Mouse (Mus musculus) CD4-positive naive resting alpha-beta T cell, adult 57 days (primary cell): ENCODE measurements around the gene Tmcc3. TPM values are rescaled to one million over a fixed set of nuclear protein-coding genes. Genes with fewer than 3 reads are reported as not detected.

ENCODE experiments used
- total RNA-seq: library from RNA; stranded (reverse); gene quantifications from one replicate; pipeline ENCODE4 v1.2.4, GENCODE M21; 2023

Tmcc3 gene
- 8.9 TPM for total RNA-seq

GRCm38 (mm10) chr10:94311511-94312006, at the start of gene Tmcc3:
Tmcc3 (plus strand) TSS chr10:94311949.

DNA sequence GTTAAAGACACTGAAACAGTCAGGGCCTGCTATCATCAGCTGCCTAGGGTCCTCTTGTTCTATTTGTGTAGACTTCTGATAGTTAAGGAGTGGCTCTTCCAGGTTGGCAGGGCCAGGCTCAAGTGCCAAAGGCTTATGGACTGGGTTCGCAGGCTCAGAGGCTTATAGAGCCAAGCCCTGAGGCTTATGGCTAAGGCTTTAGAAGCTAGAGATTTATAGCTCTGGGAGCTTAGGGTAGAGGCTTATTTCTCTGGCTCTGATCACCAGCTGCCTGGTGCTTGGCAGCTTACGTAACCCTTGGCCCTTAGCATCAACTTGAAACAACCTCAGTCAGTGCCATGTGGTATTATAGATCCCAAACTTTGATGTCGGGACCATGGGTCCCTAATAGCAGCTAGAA, 13.3 kb upstream of the Tmcc3 start, which contains the start of gene Gm4792:
Gene Gm4792, minus strand, starts transcription at position 233 of the 400 bp plus-strand sequence.

Other genes starting within 250 kb of the Tmcc3 start
- 9.0 TPM for gene Nr2c1, start 163.9 kb upstream of the Tmcc3 start, total RNA-seq
- 44.5 TPM for gene Ndufa12, start 113.2 kb upstream of the Tmcc3 start, total RNA-seq
- not detected for gene Gm4792, start 13.2 kb upstream of the Tmcc3 start, total RNA-seq